Mouse (Mus musculus): ENCODE measurements around the gene 1110008P14Rik. TPM values are rescaled to one million over a fixed set of nuclear protein-coding genes. Genes with fewer than 3 reads are reported as not detected.

Gene 1110008P14Rik
- polyA plus RNA-seq, 1 experiment from 2014 or later: 90.1 TPM

GRCm38 (mm10) chr2:32413936-32414335 is 32.2 kb upstream of the 1110008P14Rik start:
- H3K27ac ChIP-seq (replicated peaks): no peak overlapping the region
- ATAC-seq (ENCODE audit: low FRiP score, low TSS enrichment) (no peak), DNase-seq (ENCODE audit: low spot score) (no peak)
- H3K4me1 ChIP-seq (replicated peaks; ENCODE audit: control insufficient read depth, insufficient read depth): no peaks in the 10 kb centered on the region
- H3K4me2 ChIP-seq (replicated peaks; ENCODE audit: low read depth): no peak overlapping the region
- H3K9ac ChIP-seq (ENCODE audit: low read length): no peak overlapping the region
- H3K9me3 ChIP-seq (ENCODE audit: control insufficient read depth, low read length): no peaks in the 10 kb centered on the region
- WGBS: 39% methylated on average over 5 of the region's 5 CpGs
- no peak overlapping the region for H3K4me3 ChIP-seq (ENCODE audit: low read depth, low read length)
- H3K36me3 ChIP-seq (ENCODE audit: control insufficient read depth, insufficient read depth, low read length): peaks cover 36% of the 10 kb centered on the region
- no peak for TF ChIP-seq CTCF (IDR thresholded peaks at IDR 0.05; ENCODE audit: low read depth)
- no peak for TF ChIP-seq EP300 (optimal IDR thresholded peaks at IDR 0.05)
- H3K27me3 ChIP-seq (ENCODE audit: control insufficient read depth, insufficient read depth, low read length): no peaks in the 10 kb centered on the region

DNA sequence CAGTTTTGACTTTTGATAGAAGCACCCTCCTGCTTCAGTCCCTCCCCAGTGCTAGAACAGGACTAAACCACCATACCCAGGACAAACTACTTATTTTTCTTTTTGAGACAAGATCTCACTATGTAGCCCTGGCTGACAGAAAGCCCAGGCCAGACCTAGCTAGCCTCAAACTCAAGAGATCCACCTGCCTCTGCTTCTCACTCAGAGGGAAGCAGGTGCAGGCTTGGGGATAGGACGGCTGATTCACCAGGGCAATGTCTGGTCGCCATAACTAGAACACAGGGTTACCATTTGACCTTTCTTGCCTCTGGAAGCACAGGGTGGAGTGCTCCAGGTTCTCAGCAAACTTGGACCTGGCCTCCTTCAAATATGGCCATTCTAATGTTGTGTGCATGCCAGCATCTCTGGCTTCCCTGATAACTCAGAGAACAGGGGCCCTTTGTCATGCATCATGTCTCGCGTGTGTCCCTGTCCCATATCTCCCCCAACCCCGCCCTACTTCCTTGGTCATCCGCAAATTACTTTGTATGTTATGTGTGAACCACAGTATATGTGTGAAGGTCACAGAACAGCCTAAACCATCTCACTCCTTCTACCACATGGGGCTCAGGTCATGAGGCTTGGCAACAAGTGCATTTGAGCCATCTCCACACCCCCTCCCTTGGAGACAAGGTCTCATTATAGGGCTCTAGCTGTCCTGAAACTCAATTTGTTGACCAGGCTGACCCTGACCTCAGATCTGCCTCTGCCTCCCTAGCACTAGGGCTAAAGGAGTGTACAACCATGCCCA is 31.2 kb upstream of the 1110008P14Rik start:
- Histone ChIP-seq H3K27ac (replicated peaks) (no peak overlapping the region), H3K36me3 (ENCODE audit: control insufficient read depth, insufficient read depth, low read length) (peaks cover 26% of the 10 kb centered on the region), H3K4me2 (replicated peaks; ENCODE audit: low read depth) (no peak overlapping the region), H3K9me3 (ENCODE audit: control insufficient read depth, low read length) (no peaks in the 10 kb centered on the region), H3K4me1 (replicated peaks; ENCODE audit: control insufficient read depth, insufficient read depth) (no peaks in the 10 kb centered on the region), H3K4me3 (ENCODE audit: low read depth, low read length) (no peak overlapping the region), H3K9ac (ENCODE audit: low read length) (no peak overlapping the region), H3K27me3 (ENCODE audit: control insufficient read depth, insufficient read depth, low read length) (no peaks in the 10 kb centered on the region)
- no peak for DNase-seq (ENCODE audit: low spot score)
- TF ChIP-seq EP300 (optimal IDR thresholded peaks at IDR 0.05) (no peak), CTCF (IDR thresholded peaks at IDR 0.05; ENCODE audit: low read depth) (no peak)
- WGBS: 84% methylated on average over 6 of the region's 6 CpGs
- ATAC-seq (ENCODE audit: low FRiP score, low TSS enrichment): no peak

- H3K36me3 ChIP-seq (ENCODE audit: control insufficient read depth, insufficient read depth, low read length): peaks cover 12% of the 10 kb centered on the region; the same call in 1 of the 2 replicates
- ATAC-seq (ENCODE audit: low FRiP score, low TSS enrichment) (no peak), DNase-seq (ENCODE audit: low spot score) (no peak)
- no peak overlapping the region for H3K4me3 ChIP-seq (ENCODE audit: low read depth, low read length)
- H3K27ac ChIP-seq (replicated peaks): no peak overlapping the region
- no peak overlapping the region for H3K9ac ChIP-seq (ENCODE audit: low read length)
- H3K4me2 ChIP-seq (replicated peaks; ENCODE audit: low read depth): no peak overlapping the region
- H3K4me1 ChIP-seq (replicated peaks; ENCODE audit: control insufficient read depth, insufficient read depth): no peaks in the 10 kb centered on the region
- WGBS: 73% methylated on average over 7 of the region's 7 CpGs
- no peaks in the 10 kb centered on the region for H3K9me3 ChIP-seq (ENCODE audit: control insufficient read depth, low read length)
- no peak for TF ChIP-seq CTCF (IDR thresholded peaks at IDR 0.05; ENCODE audit: low read depth)
- TF ChIP-seq EP300 (optimal IDR thresholded peaks at IDR 0.05): no peak
- H3K27me3 ChIP-seq (ENCODE audit: control insufficient read depth, insufficient read depth, low read length): no peaks in the 10 kb centered on the region
Measured at GRCm38 (mm10) chr2:32411407-32411806, 29.7 kb upstream of the 1110008P14Rik start.

DNA sequence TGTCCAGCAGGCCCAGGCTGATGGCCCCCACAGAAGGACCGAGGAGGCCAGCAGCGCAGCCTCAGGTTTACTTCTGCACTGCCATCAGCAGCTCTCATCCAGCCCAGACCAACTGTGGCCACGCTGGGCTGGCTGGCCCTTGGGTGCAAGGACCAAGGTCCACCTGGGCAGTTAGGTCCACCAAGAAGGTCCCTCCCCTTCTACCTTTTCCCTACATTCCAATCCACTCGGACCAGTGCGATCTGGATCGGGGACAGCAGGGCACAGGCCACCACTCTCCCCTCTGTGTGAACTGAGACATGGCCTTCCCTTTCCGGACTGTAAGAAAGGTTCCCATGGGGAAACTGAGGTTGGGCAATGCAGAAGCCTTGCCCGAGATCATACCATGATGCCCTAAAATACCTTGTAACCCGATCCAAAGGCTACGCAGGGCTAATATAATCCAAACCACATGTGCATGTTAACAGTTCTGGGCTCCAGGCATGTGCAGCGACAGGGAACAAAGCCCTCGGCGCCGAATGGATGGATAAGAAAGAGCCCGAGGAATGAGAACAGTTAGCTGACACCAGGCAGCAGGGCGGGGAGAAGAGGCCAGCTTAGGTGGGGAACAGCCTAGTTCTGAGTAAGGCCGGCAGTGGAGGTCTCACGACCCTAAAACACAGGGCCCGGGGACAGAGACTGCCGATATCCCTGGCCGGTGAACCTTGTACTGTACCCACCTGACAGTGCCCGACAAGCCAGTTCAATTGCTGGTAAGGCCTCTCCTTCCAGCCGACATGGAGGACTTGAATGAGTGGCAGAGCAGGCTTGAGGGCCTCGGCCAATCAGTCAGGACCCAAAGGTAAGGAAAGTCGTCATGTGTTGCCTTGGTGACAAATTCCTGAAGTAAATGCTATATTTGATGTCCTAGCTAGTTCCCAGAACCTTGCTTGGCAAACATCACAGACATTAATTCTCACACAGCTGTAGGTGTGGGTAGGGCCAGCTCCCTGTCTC is 27.0 kb upstream of the 1110008P14Rik start:
- 50% methylated on average over 25 of the region's 25 CpGs for WGBS
- H3K27ac ChIP-seq (replicated peaks): peak overlapping the region; percentile 82

GRCm38 (mm10) chr2:32407144-32407824 is 25.5 kb upstream of the 1110008P14Rik start:
- Histone ChIP-seq H3K4me1 (replicated peaks; ENCODE audit: control insufficient read depth, insufficient read depth) (no peaks in the 10 kb centered on the region), H3K9me3 (ENCODE audit: control insufficient read depth, low read length) (no peaks in the 10 kb centered on the region), H3K9ac (ENCODE audit: low read length) (no peak overlapping the region), H3K36me3 (ENCODE audit: control insufficient read depth, insufficient read depth, low read length) (peaks cover 4% of the 10 kb centered on the region; the same call in 1 of the 2 replicates), H3K27ac (replicated peaks) (peak overlapping the region; percentile 40; the same call in 1 of the 2 replicates), H3K27me3 (ENCODE audit: control insufficient read depth, insufficient read depth, low read length) (no peaks in the 10 kb centered on the region), H3K4me2 (replicated peaks; ENCODE audit: low read depth) (no peak overlapping the region), H3K4me3 (ENCODE audit: low read depth, low read length) (no peak overlapping the region)
- ATAC-seq (ENCODE audit: low FRiP score, low TSS enrichment) (no peak), DNase-seq (ENCODE audit: low spot score) (no peak)
- WGBS: 70% methylated on average over 7 of the region's 7 CpGs
- TF ChIP-seq CTCF (IDR thresholded peaks at IDR 0.05; ENCODE audit: low read depth): no peak
- TF ChIP-seq EP300 (optimal IDR thresholded peaks at IDR 0.05): no peak

More for the DNA sequence above, 27.0 kb upstream of the 1110008P14Rik start:
- Histone ChIP-seq H3K9ac (ENCODE audit: low read length) (no peak overlapping the region), H3K27me3 (ENCODE audit: control insufficient read depth, insufficient read depth, low read length) (no peaks in the 10 kb centered on the region), H3K36me3 (ENCODE audit: control insufficient read depth, insufficient read depth, low read length) (no peaks in the 10 kb centered on the region), H3K4me2 (replicated peaks; ENCODE audit: low read depth) (peak overlapping the region; percentile 23; the same call in 1 of the 2 replicates), H3K4me3 (ENCODE audit: low read depth, low read length) (no peak overlapping the region), H3K9me3 (ENCODE audit: control insufficient read depth, low read length) (no peaks in the 10 kb centered on the region), H3K4me1 (replicated peaks; ENCODE audit: control insufficient read depth, insufficient read depth) (no peaks in the 10 kb centered on the region)
- DNase-seq (ENCODE audit: low spot score) (peak; percentile 78), ATAC-seq (ENCODE audit: low FRiP score, low TSS enrichment) (peak; percentile 86)
- TF ChIP-seq CTCF (IDR thresholded peaks at IDR 0.05; ENCODE audit: low read depth) (no peak), EP300 (optimal IDR thresholded peaks at IDR 0.05) (no peak)
